Mouse (Mus musculus): ENCODE measurements around the gene Farp1. TPM values are rescaled to one million over a fixed set of nuclear protein-coding genes. Genes with fewer than 3 reads are reported as not detected.

The Farp1 gene
- total and polyA plus RNA-seq, 3 experiments = 0.01 to 0.27 TPM; not detected in 1

GRCm38 (mm10) chr14:121239386-121239785 is 204.4 kb downstream of the Farp1 start:
- DNase-seq (ENCODE audit: low spot score) (no peak), ATAC-seq (ENCODE audit: extremely low read depth, insufficient number of reproducible peaks, low FRiP score, poor library complexity, severe bottlenecking) (no peak)
- Histone ChIP-seq H3K9me3 (replicated peaks) (peaks cover 6% of the 10 kb centered on the region), H3K36me3 (replicated peaks) (no peaks in the 10 kb centered on the region), H3K4me1 (ENCODE audit: insufficient read depth, low read depth, low read length) (no peaks in the 10 kb centered on the region), H3K4me3 (ENCODE audit: low read depth, low read length) (no peak overlapping the region), H3K27me3 (ENCODE audit: insufficient read depth, low read length) (no peaks in the 10 kb centered on the region)
- TF ChIP-seq CTCF (IDR thresholded peaks at IDR 0.05; ENCODE audit: low read depth, low read length) = no peak

- no peak for TF ChIP-seq GATA1 (IDR thresholded peaks at IDR 0.05; ENCODE audit: borderline replicate concordance, low read length)
- no peak for TF ChIP-seq POLR2AphosphoS5 (IDR thresholded peaks at IDR 0.05; ENCODE audit: insufficient replicate concordance, low read depth, low read length)
- no peak for TF ChIP-seq CTCF (IDR thresholded peaks at IDR 0.05; ENCODE audit: low read depth, low read length)
- TF ChIP-seq TAL1 (conservative IDR thresholded peaks at IDR 0.05; ENCODE audit: low read depth, low read length) = no peak
- TF ChIP-seq GATA2 (IDR thresholded peaks at IDR 0.05; ENCODE audit: borderline replicate concordance, low read depth, low read length) = no peak
- no peak for ATAC-seq (ENCODE audit: extremely low read depth, insufficient number of reproducible peaks, low FRiP score, poor library complexity, severe bottlenecking)
- H3K4me1 ChIP-seq (ENCODE audit: insufficient read depth, low read depth, low read length) = no peaks in the 10 kb centered on the region
- no peak for DNase-seq (ENCODE audit: low spot score)
- peaks cover 8% of the 10 kb centered on the region for H3K9me3 ChIP-seq (replicated peaks)
- no peak overlapping the region for H3K4me3 ChIP-seq (ENCODE audit: low read depth, low read length)
- no peaks in the 10 kb centered on the region for H3K27me3 ChIP-seq (ENCODE audit: insufficient read depth, low read length)
- no peaks in the 10 kb centered on the region for H3K36me3 ChIP-seq (replicated peaks)
These were observed 209.1 kb downstream of the Farp1 start for GRCm38 (mm10) chr14:121244104-121244503.

DNA sequence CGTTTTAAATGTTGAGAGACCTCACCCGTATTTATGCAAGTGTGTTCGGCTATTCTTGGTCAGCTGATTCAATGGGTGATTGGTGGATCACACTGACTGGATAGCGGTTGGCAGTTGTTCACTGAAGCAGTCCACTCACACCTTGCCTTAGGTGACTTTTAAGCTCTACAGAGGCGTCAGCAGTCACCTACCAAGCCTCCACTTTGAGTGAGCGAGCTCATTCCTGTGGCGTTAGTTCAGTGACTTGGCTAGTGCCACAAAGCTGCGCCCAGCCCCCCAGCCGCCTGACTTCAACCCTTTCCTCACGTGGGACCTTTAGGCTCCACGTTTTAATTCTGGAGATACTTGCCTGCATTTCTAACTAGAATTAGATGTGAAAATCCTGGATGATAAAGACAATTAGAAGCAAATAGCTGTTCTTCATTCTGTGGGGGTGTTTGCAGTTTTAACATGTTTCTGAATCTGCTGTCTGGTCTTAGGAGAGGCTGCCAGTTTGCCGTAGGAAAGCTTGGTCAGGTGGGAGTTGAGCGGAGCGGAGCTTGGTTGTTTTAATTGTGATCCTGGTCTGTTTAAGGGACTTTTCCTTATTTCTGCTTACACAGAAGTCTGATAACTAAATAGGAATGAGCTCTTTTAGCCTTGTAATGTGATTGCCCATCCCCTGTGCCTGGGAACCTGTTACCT is 211.2 kb downstream of the Farp1 start:
- Histone ChIP-seq H3K27me3 (ENCODE audit: insufficient read depth, low read length) (peaks cover 8% of the 10 kb centered on the region), H3K4me3 (ENCODE audit: low read depth, low read length) (no peak overlapping the region), H3K36me3 (replicated peaks) (no peaks in the 10 kb centered on the region), H3K4me1 (ENCODE audit: insufficient read depth, low read depth, low read length) (no peaks in the 10 kb centered on the region), H3K9me3 (replicated peaks) (peaks cover 8% of the 10 kb centered on the region)
- no peak for DNase-seq (ENCODE audit: low spot score)
- no peak for ATAC-seq (ENCODE audit: extremely low read depth, insufficient number of reproducible peaks, low FRiP score, poor library complexity, severe bottlenecking)
- TF ChIP-seq GATA2 (IDR thresholded peaks at IDR 0.05; ENCODE audit: borderline replicate concordance, low read depth, low read length) (no peak), POLR2AphosphoS5 (IDR thresholded peaks at IDR 0.05; ENCODE audit: insufficient replicate concordance, low read depth, low read length) (no peak), GATA1 (IDR thresholded peaks at IDR 0.05; ENCODE audit: borderline replicate concordance, low read length) (no peak), CTCF (IDR thresholded peaks at IDR 0.05; ENCODE audit: low read depth, low read length) (no peak)

DNA sequence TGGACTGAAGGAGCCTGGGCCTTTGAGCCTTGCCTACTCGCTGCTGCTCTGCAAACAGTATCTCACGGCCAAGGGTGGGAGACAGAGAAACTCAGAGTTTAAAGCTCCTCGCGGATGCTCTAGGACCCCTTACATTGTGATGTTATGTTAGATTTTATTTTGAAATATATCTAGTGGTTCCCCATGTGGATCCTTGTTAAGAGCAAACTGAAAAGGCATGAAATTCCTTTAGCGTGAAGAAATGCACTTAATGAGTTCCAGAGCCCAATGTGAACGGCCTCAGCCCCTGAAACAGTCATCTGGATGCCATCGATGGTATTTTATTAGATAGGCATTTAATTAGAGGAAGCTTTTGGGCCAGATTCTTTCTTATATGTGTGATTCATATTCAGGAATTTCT is 212.3 kb downstream of the Farp1 start:
- no peak for ATAC-seq (ENCODE audit: extremely low read depth, insufficient number of reproducible peaks, low FRiP score, poor library complexity, severe bottlenecking)

DNA sequence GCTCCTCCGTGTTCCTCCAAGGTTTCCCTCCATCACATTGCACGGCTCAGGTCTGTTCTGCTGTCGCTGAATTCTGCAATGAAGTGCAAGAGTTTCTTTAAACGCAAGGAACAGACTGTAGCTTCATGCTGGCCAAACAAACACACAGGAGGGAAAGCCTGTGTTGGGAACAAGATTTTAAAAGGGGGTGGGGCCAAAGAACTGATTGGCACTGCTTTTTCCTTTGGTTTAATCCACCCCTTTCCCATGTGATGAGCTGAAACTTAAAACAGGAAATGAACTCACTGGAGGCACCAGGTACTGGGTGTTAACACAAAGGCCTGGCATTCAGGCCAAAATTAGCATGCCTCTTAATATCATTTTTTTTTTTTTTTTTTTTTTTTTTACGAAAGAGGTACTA is 213.3 kb downstream of the Farp1 start:
- Histone ChIP-seq H3K9me3 (replicated peaks) (peaks cover 7% of the 10 kb centered on the region), H3K27me3 (ENCODE audit: insufficient read depth, low read length) (peaks cover 10% of the 10 kb centered on the region), H3K4me3 (ENCODE audit: low read depth, low read length) (no peak overlapping the region), H3K4me1 (ENCODE audit: insufficient read depth, low read depth, low read length) (no peaks in the 10 kb centered on the region), H3K36me3 (replicated peaks) (no peaks in the 10 kb centered on the region)
- DNase-seq (ENCODE audit: low spot score) (no peak), ATAC-seq (ENCODE audit: extremely low read depth, insufficient number of reproducible peaks, low FRiP score, poor library complexity, severe bottlenecking) (no peak)
- TF ChIP-seq TAL1 (conservative IDR thresholded peaks at IDR 0.05; ENCODE audit: low read depth, low read length) (no peak), GATA1 (IDR thresholded peaks at IDR 0.05; ENCODE audit: borderline replicate concordance, low read length) (no peak), GATA2 (IDR thresholded peaks at IDR 0.05; ENCODE audit: borderline replicate concordance, low read depth, low read length) (no peak), POLR2AphosphoS5 (IDR thresholded peaks at IDR 0.05; ENCODE audit: insufficient replicate concordance, low read depth, low read length) (no peak), CTCF (IDR thresholded peaks at IDR 0.05; ENCODE audit: low read depth, low read length) (no peak)

More for the DNA sequence above, 212.3 kb downstream of the Farp1 start:
- peaks cover 8% of the 10 kb centered on the region for H3K9me3 ChIP-seq (replicated peaks)
- no peak overlapping the region for H3K4me3 ChIP-seq (ENCODE audit: low read depth, low read length)
- H3K36me3 ChIP-seq (replicated peaks) = no peaks in the 10 kb centered on the region
- no peaks in the 10 kb centered on the region for H3K4me1 ChIP-seq (ENCODE audit: insufficient read depth, low read depth, low read length)
- peaks cover 10% of the 10 kb centered on the region for H3K27me3 ChIP-seq (ENCODE audit: insufficient read depth, low read length)
- TF ChIP-seq CTCF (IDR thresholded peaks at IDR 0.05; ENCODE audit: low read depth, low read length) (no peak), TAL1 (conservative IDR thresholded peaks at IDR 0.05; ENCODE audit: low read depth, low read length) (no peak), POLR2AphosphoS5 (IDR thresholded peaks at IDR 0.05; ENCODE audit: insufficient replicate concordance, low read depth, low read length) (no peak), GATA1 (IDR thresholded peaks at IDR 0.05; ENCODE audit: borderline replicate concordance, low read length) (no peak), GATA2 (IDR thresholded peaks at IDR 0.05; ENCODE audit: borderline replicate concordance, low read depth, low read length) (no peak)
- DNase-seq (ENCODE audit: low spot score) = no peak

GRCm38 (mm10) chr14:121251099-121251498 is 216.1 kb downstream of the Farp1 start:
- TF ChIP-seq GATA1 (IDR thresholded peaks at IDR 0.05; ENCODE audit: borderline replicate concordance, low read length) (no peak), GATA2 (IDR thresholded peaks at IDR 0.05; ENCODE audit: borderline replicate concordance, low read depth, low read length) (no peak), POLR2AphosphoS5 (IDR thresholded peaks at IDR 0.05; ENCODE audit: insufficient replicate concordance, low read depth, low read length) (no peak), CTCF (IDR thresholded peaks at IDR 0.05; ENCODE audit: low read depth, low read length) (no peak), TAL1 (conservative IDR thresholded peaks at IDR 0.05; ENCODE audit: low read depth, low read length) (no peak)
- no peaks in the 10 kb centered on the region for H3K36me3 ChIP-seq (replicated peaks)
- H3K4me1 ChIP-seq (ENCODE audit: insufficient read depth, low read depth, low read length) = no peaks in the 10 kb centered on the region
- H3K4me3 ChIP-seq (ENCODE audit: low read depth, low read length) = no peak overlapping the region
- ATAC-seq (ENCODE audit: extremely low read depth, insufficient number of reproducible peaks, low FRiP score, poor library complexity, severe bottlenecking) = no peak
- no peaks in the 10 kb centered on the region for H3K9me3 ChIP-seq (replicated peaks)
- no peak for DNase-seq (ENCODE audit: low spot score)
- H3K27me3 ChIP-seq (ENCODE audit: insufficient read depth, low read length) = peaks cover 10% of the 10 kb centered on the region

All from G1E (cell line).